ENCODE assay signal across 13 mouse cellular contexts in genomic region chr2:52927858-52928301, GRCm38 (mm10).
A peak's percentile ranks its signal among the peaks of the same experiment; 100 is the strongest.
DNase-seq lines count a peak whose midpoint lies in the region; ATAC-seq lines count a peak whose summit lies in the region.
"Had no signal": no experiment of that assay in that cellular context is flagged by ENCODE, and none has a peak within 500 bp of the region (broad histone marks: within the 10 kb centered on the region; RNA-seq: fewer than 3 reads in every experiment).

No protein-coding gene starts in this region.

- no peak overlapping the region for H3K4me2 ChIP-seq in midbrain, embryonic 14.5 days (ENCODE audit: low read length)
- no peak overlapping the region for H3K4me2 ChIP-seq in liver, embryonic 11.5 days
- H3K4me2 ChIP-seq: liver, embryonic 13.5 days had no signal

- H3K36me3 ChIP-seq in midbrain, embryonic 14.5 days (ENCODE audit: control insufficient read depth, insufficient read depth, low read length): no peaks in the 10 kb centered on the region
- no peaks in the 10 kb centered on the region for H3K36me3 ChIP-seq in liver, embryonic 11.5 days (ENCODE audit: control insufficient read depth, insufficient read depth, low read length)
- H3K36me3 ChIP-seq: heart, embryonic 10.5 days; liver, embryonic 13.5 days had no signal

- ATAC-seq in midbrain, embryonic 14.5 days (ENCODE audit: low FRiP score, low TSS enrichment): no peak
- no peak for ATAC-seq in liver, embryonic 11.5 days (replicated peaks; ENCODE audit: low FRiP score)
- ATAC-seq: Patski had no signal

- H3K27ac ChIP-seq in midbrain, embryonic 14.5 days (replicated peaks; ENCODE audit: low read depth, low read length): 0 out of 2 replicates have a peak overlapping the region, but pooled peaks have one; percentile 6
- no peak overlapping the region for H3K27ac ChIP-seq in liver, embryonic 11.5 days (ENCODE audit: low read depth, low read length)
- H3K27ac ChIP-seq: heart, embryonic 10.5 days; kidney, postnatal 0 days; liver, embryonic 13.5 days had no signal

- DNase-seq in embryo, embryonic 10 days (ENCODE audit: low spot score): peak; percentile 27
- no peak for DNase-seq in embryo, embryonic 10.5 days (ENCODE audit: low spot score)
- peak; percentile 18 for DNase-seq in right cerebral cortex, adult 18-20 months
- no peak for DNase-seq in right cerebral cortex, postnatal 4 days
- DNase-seq in midbrain, embryonic 14.5 days: peak; percentile 17
- DNase-seq in lung, postnatal 10 days: no peak
- no peak for DNase-seq in cerebellum, adult 18-20 months
- no peak for DNase-seq in liver, embryonic 11.5 days (ENCODE audit: low spot score)
- DNase-seq: liver, embryonic 13.5 days had no signal

- H3K4me3 ChIP-seq in midbrain, embryonic 14.5 days (replicated peaks; ENCODE audit: low read depth, low read length): no peak overlapping the region
- H3K4me3 ChIP-seq in liver, embryonic 11.5 days (ENCODE audit: low read depth, low read length): no peak overlapping the region
- H3K4me3 ChIP-seq: erythroblast, embryonic 14.5 days; heart, embryonic 10.5 days; liver, embryonic 13.5 days had no signal

- no peaks in the 10 kb centered on the region for H3K9me3 ChIP-seq in midbrain, embryonic 14.5 days (ENCODE audit: control insufficient read depth, low read length)
- H3K9me3 ChIP-seq in liver, embryonic 11.5 days (ENCODE audit: control insufficient read depth, low read length): no peaks in the 10 kb centered on the region
- H3K9me3 ChIP-seq: heart, embryonic 10.5 days; liver, embryonic 13.5 days had no signal

- no peak overlapping the region for H3K9ac ChIP-seq in midbrain, embryonic 14.5 days (replicated peaks; ENCODE audit: low read length)
- H3K9ac ChIP-seq in liver, embryonic 11.5 days (ENCODE audit: low read depth, low read length): no peak overlapping the region
- H3K9ac ChIP-seq: liver, embryonic 13.5 days had no signal

- H3K4me1 ChIP-seq in midbrain, embryonic 14.5 days (ENCODE audit: control insufficient read depth, insufficient read depth, low read length): peaks cover 14% of the 10 kb centered on the region
- H3K4me1 ChIP-seq in liver, embryonic 11.5 days (replicated peaks; ENCODE audit: control insufficient read depth, insufficient read depth, low read length): no peaks in the 10 kb centered on the region; the same call in 1 of the 2 replicates
- H3K4me1 ChIP-seq: liver, embryonic 13.5 days had no signal

- 39% methylated on average over 10 of the region's 10 CpGs for WGBS in midbrain, embryonic 14.5 days
- WGBS in liver, embryonic 11.5 days: 57% methylated on average over 10 of the region's 10 CpGs

- no peaks in the 10 kb centered on the region for H3K27me3 ChIP-seq in midbrain, embryonic 14.5 days (ENCODE audit: control insufficient read depth, insufficient read depth, low read length)
- no peaks in the 10 kb centered on the region for H3K27me3 ChIP-seq in liver, embryonic 11.5 days (replicated peaks; ENCODE audit: control insufficient read depth, insufficient read depth, low read length)
- H3K27me3 ChIP-seq: liver, embryonic 13.5 days; Patski had no signal

Comparison
In these comparisons a context has a peak if more than half of its experiments do, and no peak if none do; other contexts are left out.
1. DNase-seq: peak in embryo, embryonic 10 days (single experiment), right cerebral cortex, adult 18-20 months (single experiment) and midbrain, embryonic 14.5 days (single experiment); none in embryo, embryonic 10.5 days (single experiment), right cerebral cortex, postnatal 4 days (single experiment), lung, postnatal 10 days (single experiment), cerebellum, adult 18-20 months (0 of 2) and liver, embryonic 11.5 days (single experiment).